Mouse (Mus musculus): ENCODE measurements around the gene 6430628N08Rik. TPM values are rescaled to one million over a fixed set of nuclear protein-coding genes. Genes with fewer than 3 reads are reported as not detected.

The 6430628N08Rik gene
- total and polyA plus RNA-seq, 2 experiments from 2014 or later: 0.33 to 1.2 TPM

DNA sequence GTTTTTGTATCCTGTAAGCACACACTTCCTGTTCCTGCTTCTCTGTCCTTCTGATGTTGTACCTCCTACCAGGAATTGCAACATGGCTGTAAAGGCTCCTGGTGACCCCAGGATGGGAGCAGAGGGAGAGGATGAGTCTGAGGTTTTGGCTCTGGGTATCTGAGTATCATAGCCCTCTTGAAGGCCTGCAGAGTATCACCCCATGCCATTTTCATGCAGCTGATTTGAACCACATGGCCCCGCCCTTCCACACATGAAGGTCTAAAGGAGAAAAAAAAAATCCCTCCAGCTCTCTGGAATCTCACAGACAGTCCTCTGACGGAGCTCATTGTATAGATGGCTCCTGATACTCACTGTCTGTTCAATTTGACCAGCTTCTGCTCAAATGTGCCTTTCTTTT, 40.4 kb upstream of the 6430628N08Rik start:
- WGBS: 77% methylated on average over 2 of the region's 2 CpGs
- no peak overlapping the region for H3K9ac ChIP-seq (replicated peaks; ENCODE audit: low read length, poor library complexity, severe bottlenecking)

GRCm38 (mm10) chr4:115850631-115851030, 39.8 kb upstream of the 6430628N08Rik start:
- H3K4me1 ChIP-seq (ENCODE audit: insufficient read depth, low read length): peaks cover 1% of the 10 kb centered on the region; the same call in 1 of the 2 replicates
- no peak overlapping the region for H3K27ac ChIP-seq (ENCODE audit: low read depth, low read length)
- H3K4me2 ChIP-seq (ENCODE audit: low read depth, low read length, poor library complexity, severe bottlenecking): no peak overlapping the region
- no peak overlapping the region for H3K4me3 ChIP-seq (ENCODE audit: low read depth, low read length)
- H3K36me3 ChIP-seq (ENCODE audit: insufficient read depth, low read length): peaks cover 5% of the 10 kb centered on the region; the same call in 1 of the 2 replicates
- no peak overlapping the region for H3K9ac ChIP-seq (replicated peaks; ENCODE audit: low read length, poor library complexity, severe bottlenecking)
- TF ChIP-seq CTCF (IDR thresholded peaks at IDR 0.05): no peak
- 73% methylated on average over 2 of the region's 2 CpGs for WGBS
- DNase-seq (ENCODE audit: low spot score) (no peak), ATAC-seq (ENCODE audit: low FRiP score) (no peak)
- H3K9me3 ChIP-seq (ENCODE audit: low read length): no peaks in the 10 kb centered on the region
- H3K27me3 ChIP-seq (ENCODE audit: insufficient read depth, low read length): no peaks in the 10 kb centered on the region

More for the DNA sequence above, 40.4 kb upstream of the 6430628N08Rik start:
- no peak for TF ChIP-seq CTCF (IDR thresholded peaks at IDR 0.05)
- Histone ChIP-seq H3K27me3 (ENCODE audit: insufficient read depth, low read length) (no peaks in the 10 kb centered on the region), H3K4me1 (ENCODE audit: insufficient read depth, low read length) (no peaks in the 10 kb centered on the region), H3K4me2 (ENCODE audit: low read depth, low read length, poor library complexity, severe bottlenecking) (no peak overlapping the region), H3K36me3 (ENCODE audit: insufficient read depth, low read length) (peaks cover 5% of the 10 kb centered on the region; the same call in 1 of the 2 replicates), H3K4me3 (ENCODE audit: low read depth, low read length) (no peak overlapping the region), H3K9me3 (ENCODE audit: low read length) (no peaks in the 10 kb centered on the region), H3K27ac (ENCODE audit: low read depth, low read length) (no peak overlapping the region)
- ATAC-seq (ENCODE audit: low FRiP score): no peak
- DNase-seq (ENCODE audit: low spot score): no peak

- ATAC-seq (ENCODE audit: low FRiP score): no peak
- TF ChIP-seq CTCF (IDR thresholded peaks at IDR 0.05): no peak
- no peaks in the 10 kb centered on the region for H3K27me3 ChIP-seq (ENCODE audit: insufficient read depth, low read length)
- no peak for DNase-seq (ENCODE audit: low spot score)
- H3K4me3 ChIP-seq (ENCODE audit: low read depth, low read length): no peak overlapping the region
- peaks cover 5% of the 10 kb centered on the region; the same call in 1 of the 2 replicates for H3K36me3 ChIP-seq (ENCODE audit: insufficient read depth, low read length)
- H3K27ac ChIP-seq (ENCODE audit: low read depth, low read length): no peak overlapping the region
- no peaks in the 10 kb centered on the region for H3K9me3 ChIP-seq (ENCODE audit: low read length)
- 83% methylated on average over 6 of the region's 6 CpGs for WGBS
- no peak overlapping the region for H3K9ac ChIP-seq (replicated peaks; ENCODE audit: low read length, poor library complexity, severe bottlenecking)
- H3K4me2 ChIP-seq (ENCODE audit: low read depth, low read length, poor library complexity, severe bottlenecking): no peak overlapping the region
- peaks cover 5% of the 10 kb centered on the region; the same call in 1 of the 2 replicates for H3K4me1 ChIP-seq (ENCODE audit: insufficient read depth, low read length)
Measured at GRCm38 (mm10) chr4:115851569-115851968, 38.9 kb upstream of the 6430628N08Rik start.

GRCm38 (mm10) chr4:115855100-115855499, 35.4 kb upstream of the 6430628N08Rik start:
- no peaks in the 10 kb centered on the region for H3K27me3 ChIP-seq (ENCODE audit: insufficient read depth, low read length)
- peak overlapping the region; percentile 65; the same call in 1 of the 2 replicates for H3K27ac ChIP-seq (ENCODE audit: low read depth, low read length)
- H3K4me1 ChIP-seq (ENCODE audit: insufficient read depth, low read length): peaks cover 5% of the 10 kb centered on the region; the same call in 1 of the 2 replicates
- H3K9ac ChIP-seq (replicated peaks; ENCODE audit: low read length, poor library complexity, severe bottlenecking): 0 out of 2 replicates have a peak overlapping the region, but pooled peaks have one; percentile 1
- peaks cover 9% of the 10 kb centered on the region; the same call in 1 of the 2 replicates for H3K36me3 ChIP-seq (ENCODE audit: insufficient read depth, low read length)
- no peak overlapping the region for H3K4me3 ChIP-seq (ENCODE audit: low read depth, low read length)
- H3K4me2 ChIP-seq (ENCODE audit: low read depth, low read length, poor library complexity, severe bottlenecking): no peak overlapping the region
- ATAC-seq (ENCODE audit: low FRiP score): no peak
- DNase-seq (ENCODE audit: low spot score): no peak
- TF ChIP-seq CTCF (IDR thresholded peaks at IDR 0.05): no peak
- WGBS: 47% methylated on average over 6 of the region's 6 CpGs
- no peaks in the 10 kb centered on the region for H3K9me3 ChIP-seq (ENCODE audit: low read length)

GRCm38 (mm10) chr4:115855609-115856008, 34.9 kb upstream of the 6430628N08Rik start:
- WGBS: 13% methylated on average over 4 of the region's 4 CpGs
- DNase-seq (ENCODE audit: low spot score) (peak; percentile 69), ATAC-seq (ENCODE audit: low FRiP score) (0 out of 2 replicates have a peak, but pooled peaks have one; percentile 48)
- H3K4me1 ChIP-seq (ENCODE audit: insufficient read depth, low read length): peaks cover 5% of the 10 kb centered on the region; the same call in 1 of the 2 replicates
- H3K27me3 ChIP-seq (ENCODE audit: insufficient read depth, low read length): no peaks in the 10 kb centered on the region
- H3K4me3 ChIP-seq (ENCODE audit: low read depth, low read length): no peak overlapping the region
- H3K9ac ChIP-seq (replicated peaks; ENCODE audit: low read length, poor library complexity, severe bottlenecking): 0 out of 2 replicates have a peak overlapping the region, but pooled peaks have one; percentile 1
- no peak overlapping the region for H3K4me2 ChIP-seq (ENCODE audit: low read depth, low read length, poor library complexity, severe bottlenecking)
- TF ChIP-seq CTCF (IDR thresholded peaks at IDR 0.05): no peak
- peak overlapping the region; percentile 65; the same call in 1 of the 2 replicates for H3K27ac ChIP-seq (ENCODE audit: low read depth, low read length)
- H3K9me3 ChIP-seq (ENCODE audit: low read length): no peaks in the 10 kb centered on the region
- H3K36me3 ChIP-seq (ENCODE audit: insufficient read depth, low read length): peaks cover 6% of the 10 kb centered on the region; the same call in 1 of the 2 replicates

DNA sequence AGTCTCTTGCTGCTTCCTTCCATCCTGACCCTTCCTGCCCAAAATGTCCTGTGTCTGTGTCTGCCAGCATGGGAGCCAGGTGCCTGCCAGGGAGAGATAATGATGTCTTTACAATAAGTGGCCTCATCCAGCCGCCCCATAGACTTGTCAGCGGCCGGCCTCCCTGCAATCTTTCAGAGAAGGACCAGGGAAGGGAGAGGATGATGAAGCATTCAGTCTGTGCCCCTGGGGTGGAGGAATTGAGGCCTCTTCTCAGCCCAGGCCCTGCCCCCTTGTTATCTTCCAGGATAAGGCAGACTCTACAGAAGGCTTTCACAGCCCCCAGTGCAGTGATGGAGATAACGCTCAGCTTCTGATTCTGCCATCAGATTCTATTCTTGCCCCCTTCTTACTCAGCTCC, 34.2 kb upstream of the 6430628N08Rik start:
- ATAC-seq (ENCODE audit: low FRiP score) (no peak), DNase-seq (ENCODE audit: low spot score) (no peak)
- Histone ChIP-seq H3K9ac (replicated peaks; ENCODE audit: low read length, poor library complexity, severe bottlenecking) (no peak overlapping the region), H3K27ac (ENCODE audit: low read depth, low read length) (peak overlapping the region; percentile 38; the same call in 1 of the 2 replicates), H3K4me3 (ENCODE audit: low read depth, low read length) (no peak overlapping the region), H3K36me3 (ENCODE audit: insufficient read depth, low read length) (0 out of 2 replicates have a peak, but pooled peaks cover 5% of the 10 kb centered on the region), H3K4me2 (ENCODE audit: low read depth, low read length, poor library complexity, severe bottlenecking) (no peak overlapping the region), H3K9me3 (ENCODE audit: low read length) (no peaks in the 10 kb centered on the region), H3K27me3 (ENCODE audit: insufficient read depth, low read length) (no peaks in the 10 kb centered on the region), H3K4me1 (ENCODE audit: insufficient read depth, low read length) (peaks cover 5% of the 10 kb centered on the region; the same call in 1 of the 2 replicates)
- WGBS: 33% methylated on average over 4 of the region's 4 CpGs
- no peak for TF ChIP-seq CTCF (IDR thresholded peaks at IDR 0.05)
